Mouse (Mus musculus): ENCODE results near the gene Itpr1. TPM values are rescaled to one million over a fixed set of nuclear protein-coding genes. Genes with fewer than 3 reads are reported as not detected.

The Itpr1 gene
- polyA plus RNA-seq, 1 experiment from 2014 or later, result 5.0 TPM

- no peaks in the 10 kb centered on the region for H3K9me3 ChIP-seq
- 83% methylated on average over 7 of the region's 7 CpGs for WGBS
- no peak overlapping the region for H3K4me3 ChIP-seq
- H3K27ac ChIP-seq (replicated peaks), result no peak overlapping the region
- H3K36me3 ChIP-seq, result no peaks in the 10 kb centered on the region
- no peak overlapping the region for H3K9ac ChIP-seq
- H3K4me1 ChIP-seq (replicated peaks), result no peaks in the 10 kb centered on the region
- no peaks in the 10 kb centered on the region for H3K27me3 ChIP-seq
- ATAC-seq (ENCODE audit: low FRiP score, low read depth), result no peak
- H3K4me2 ChIP-seq, result no peak overlapping the region
These were observed 291.8 kb downstream of the Itpr1 start for GRCm38 (mm10) chr6:108504717-108505116.

- WGBS, result 95% methylated on average over 3 of the region's 3 CpGs
- no peak overlapping the region for H3K4me3 ChIP-seq
These were observed 293.3 kb downstream of the Itpr1 start for GRCm38 (mm10) chr6:108506161-108506560.

GRCm38 (mm10) chr6:108507337-108507736, 294.4 kb downstream of the Itpr1 start:
- 90% methylated on average over 3 of the region's 3 CpGs for WGBS
- ATAC-seq (ENCODE audit: low FRiP score, low read depth), result no peak
- H3K9ac ChIP-seq, result no peak overlapping the region
- H3K36me3 ChIP-seq, result no peaks in the 10 kb centered on the region
- H3K4me3 ChIP-seq, result no peak overlapping the region
- H3K9me3 ChIP-seq, result no peaks in the 10 kb centered on the region
- H3K4me2 ChIP-seq, result no peak overlapping the region
- H3K27me3 ChIP-seq, result no peaks in the 10 kb centered on the region
- no peak overlapping the region for H3K27ac ChIP-seq (replicated peaks)
- no peaks in the 10 kb centered on the region for H3K4me1 ChIP-seq (replicated peaks)

More at GRCm38 (mm10) chr6:108506161-108506560, 293.3 kb downstream of the Itpr1 start:
- Histone ChIP-seq H3K9me3 (no peaks in the 10 kb centered on the region), H3K4me1 (replicated peaks) (no peaks in the 10 kb centered on the region), H3K27me3 (no peaks in the 10 kb centered on the region), H3K27ac (replicated peaks) (no peak overlapping the region), H3K36me3 (no peaks in the 10 kb centered on the region), H3K9ac (no peak overlapping the region), H3K4me2 (no peak overlapping the region)
- no peak for ATAC-seq (ENCODE audit: low FRiP score, low read depth)

GRCm38 (mm10) chr6:108509320-108509719, 296.4 kb downstream of the Itpr1 start:
- Histone ChIP-seq H3K4me3 (no peak overlapping the region), H3K4me2 (no peak overlapping the region), H3K27ac (replicated peaks) (no peak overlapping the region), H3K36me3 (no peaks in the 10 kb centered on the region), H3K27me3 (no peaks in the 10 kb centered on the region), H3K4me1 (replicated peaks) (no peaks in the 10 kb centered on the region), H3K9me3 (no peaks in the 10 kb centered on the region), H3K9ac (no peak overlapping the region)
- no peak for ATAC-seq (ENCODE audit: low FRiP score, low read depth)
- WGBS, result 78% methylated on average over 2 of the region's 2 CpGs

GRCm38 (mm10) chr6:108510101-108510500, 297.2 kb downstream of the Itpr1 start:
- no peak overlapping the region for H3K4me3 ChIP-seq
- H3K4me1 ChIP-seq (replicated peaks), result no peaks in the 10 kb centered on the region
- no peak overlapping the region for H3K27ac ChIP-seq (replicated peaks)
- no peaks in the 10 kb centered on the region for H3K36me3 ChIP-seq
- WGBS, result 61% methylated on average over 9 of the region's 9 CpGs
- H3K4me2 ChIP-seq, result no peak overlapping the region
- no peaks in the 10 kb centered on the region for H3K9me3 ChIP-seq
- ATAC-seq (ENCODE audit: low FRiP score, low read depth), result no peak
- no peak overlapping the region for H3K9ac ChIP-seq
- no peaks in the 10 kb centered on the region for H3K27me3 ChIP-seq

GRCm38 (mm10) chr6:108512097-108512496, 299.2 kb downstream of the Itpr1 start:
- Histone ChIP-seq H3K36me3 (no peaks in the 10 kb centered on the region), H3K27ac (replicated peaks) (no peak overlapping the region), H3K4me2 (no peak overlapping the region), H3K9ac (no peak overlapping the region), H3K9me3 (no peaks in the 10 kb centered on the region), H3K4me1 (replicated peaks) (no peaks in the 10 kb centered on the region), H3K4me3 (no peak overlapping the region), H3K27me3 (no peaks in the 10 kb centered on the region)
- no peak for ATAC-seq (ENCODE audit: low FRiP score, low read depth)
- WGBS, result 58% methylated on average over 3 of the region's 3 CpGs

GRCm38 (mm10) chr6:108512994-108513393, 300.1 kb downstream of the Itpr1 start:
- no peak overlapping the region for H3K4me2 ChIP-seq
- H3K9me3 ChIP-seq, result no peaks in the 10 kb centered on the region
- 72% methylated on average over 9 of the region's 9 CpGs for WGBS
- H3K27ac ChIP-seq (replicated peaks), result no peak overlapping the region
- H3K36me3 ChIP-seq, result no peaks in the 10 kb centered on the region
- ATAC-seq (ENCODE audit: low FRiP score, low read depth), result no peak
- no peak overlapping the region for H3K4me3 ChIP-seq
- no peak overlapping the region for H3K9ac ChIP-seq
- H3K4me1 ChIP-seq (replicated peaks), result no peaks in the 10 kb centered on the region
- no peaks in the 10 kb centered on the region for H3K27me3 ChIP-seq

GRCm38 (mm10) chr6:108516248-108516647, 303.4 kb downstream of the Itpr1 start:
- H3K27me3 ChIP-seq, result no peaks in the 10 kb centered on the region
- no peaks in the 10 kb centered on the region for H3K36me3 ChIP-seq
- H3K27ac ChIP-seq (replicated peaks), result no peak overlapping the region
- no peaks in the 10 kb centered on the region for H3K9me3 ChIP-seq
- 0 out of 2 replicates have a peak, but pooled peaks cover 7% of the 10 kb centered on the region for H3K4me1 ChIP-seq (replicated peaks)
- ATAC-seq (ENCODE audit: low FRiP score, low read depth), result no peak
- no peak overlapping the region for H3K9ac ChIP-seq
- H3K4me3 ChIP-seq, result no peak overlapping the region
- 88% methylated on average over 1 of the region's 1 CpGs for WGBS
- H3K4me2 ChIP-seq, result no peak overlapping the region

GRCm38 (mm10) chr6:108517241-108517981, 304.5 kb downstream of the Itpr1 start:
- no peak overlapping the region for H3K27ac ChIP-seq (replicated peaks)
- H3K27me3 ChIP-seq, result no peaks in the 10 kb centered on the region
- WGBS, result 85% methylated on average over 12 of the region's 12 CpGs
- ATAC-seq (ENCODE audit: low FRiP score, low read depth), result no peak
- no peaks in the 10 kb centered on the region for H3K36me3 ChIP-seq
- H3K4me3 ChIP-seq, result no peak overlapping the region
- H3K9me3 ChIP-seq, result no peaks in the 10 kb centered on the region
- no peak overlapping the region for H3K9ac ChIP-seq
- 0 out of 2 replicates have a peak, but pooled peaks cover 7% of the 10 kb centered on the region for H3K4me1 ChIP-seq (replicated peaks)
- H3K4me2 ChIP-seq, result no peak overlapping the region

GRCm38 (mm10) chr6:108517986-108518385, 305.1 kb downstream of the Itpr1 start:
- Histone ChIP-seq H3K9ac (no peak overlapping the region), H3K4me2 (no peak overlapping the region), H3K4me1 (replicated peaks) (0 out of 2 replicates have a peak, but pooled peaks cover 7% of the 10 kb centered on the region), H3K4me3 (no peak overlapping the region), H3K36me3 (no peaks in the 10 kb centered on the region), H3K27ac (replicated peaks) (no peak overlapping the region), H3K9me3 (no peaks in the 10 kb centered on the region), H3K27me3 (no peaks in the 10 kb centered on the region)
- ATAC-seq (ENCODE audit: low FRiP score, low read depth), result no peak
- 95% methylated on average over 1 of the region's 1 CpGs for WGBS

- no peak; the same call in 1 of the 2 replicates for ATAC-seq (ENCODE audit: low FRiP score, low read depth)
- no peak overlapping the region for H3K27ac ChIP-seq (replicated peaks)
- no peak overlapping the region for H3K9ac ChIP-seq
- no peak overlapping the region for H3K4me2 ChIP-seq
- no peak overlapping the region for H3K4me3 ChIP-seq
- H3K9me3 ChIP-seq, result no peaks in the 10 kb centered on the region
- WGBS, result 75% methylated on average over 14 of the region's 14 CpGs
- H3K36me3 ChIP-seq, result no peaks in the 10 kb centered on the region
- no peaks in the 10 kb centered on the region for H3K27me3 ChIP-seq
- 0 out of 2 replicates have a peak, but pooled peaks cover 7% of the 10 kb centered on the region for H3K4me1 ChIP-seq (replicated peaks)
These were observed 305.7 kb downstream of the Itpr1 start for GRCm38 (mm10) chr6:108518552-108518951.

GRCm38 (mm10) chr6:108519327-108519726, 306.4 kb downstream of the Itpr1 start:
- Histone ChIP-seq H3K9me3 (no peaks in the 10 kb centered on the region), H3K36me3 (no peaks in the 10 kb centered on the region), H3K4me3 (no peak overlapping the region), H3K9ac (no peak overlapping the region), H3K4me1 (replicated peaks) (0 out of 2 replicates have a peak, but pooled peaks cover 7% of the 10 kb centered on the region), H3K4me2 (no peak overlapping the region), H3K27ac (replicated peaks) (no peak overlapping the region), H3K27me3 (no peaks in the 10 kb centered on the region)
- ATAC-seq (ENCODE audit: low FRiP score, low read depth), result no peak
- 90% methylated on average over 9 of the region's 9 CpGs for WGBS
